Mouse (Mus musculus) heart, postnatal 0 days (tissue): ENCODE measurements around the gene Hectd2.

Source experiments
- CTCF ChIP-seq: IDR thresholded peaks from 2 replicates; pipeline ENCODE4 v1.5.1; 2016; ENCODE audit warnings: antibody characterized with exemption, control low read depth, low read depth
- EP300 ChIP-seq: IDR thresholded peaks from 2 replicates; pipeline ENCODE4 v1.6.1; 2016; ENCODE audit warnings: antibody characterized with exemption, low read depth

GRCm38 (mm10) chr19:36630361-36630760, 75.9 kb downstream of the Hectd2 start:
- TF ChIP-seq CTCF (no peak), EP300 (no peak)
